Mouse (Mus musculus): Measurements from ENCODE around the gene Phc2. TPM values are rescaled to one million over a fixed set of nuclear protein-coding genes. Genes with fewer than 3 reads are reported as not detected.
A peak's percentile ranks its signal among the peaks of the same experiment; 100 is the strongest.

Gene Phc2
- polyA plus RNA-seq, 1 experiment from 2014 or later: 35.8 TPM

- H3K9me3 ChIP-seq: no peaks in the 10 kb centered on the region
- no peak overlapping the region for H3K4me3 ChIP-seq
- H3K27ac ChIP-seq: peak overlapping the region; percentile 89
- peak overlapping the region; percentile 39; the same call in 1 of the 2 replicates for H3K9ac ChIP-seq
- peaks cover 24% of the 10 kb centered on the region for H3K36me3 ChIP-seq
- H3K27me3 ChIP-seq: no peaks in the 10 kb centered on the region
- 57% methylated on average over 14 of the region's 14 CpGs for WGBS
- no peak for ATAC-seq (ENCODE audit: low FRiP score)
- peak overlapping the region; percentile 13 for H3K4me2 ChIP-seq
- H3K4me1 ChIP-seq (replicated peaks): peaks cover 80% of the 10 kb centered on the region
Observed at GRCm38 (mm10) chr4:128737825-128738610, 83.5 kb downstream of the Phc2 start.

DNA sequence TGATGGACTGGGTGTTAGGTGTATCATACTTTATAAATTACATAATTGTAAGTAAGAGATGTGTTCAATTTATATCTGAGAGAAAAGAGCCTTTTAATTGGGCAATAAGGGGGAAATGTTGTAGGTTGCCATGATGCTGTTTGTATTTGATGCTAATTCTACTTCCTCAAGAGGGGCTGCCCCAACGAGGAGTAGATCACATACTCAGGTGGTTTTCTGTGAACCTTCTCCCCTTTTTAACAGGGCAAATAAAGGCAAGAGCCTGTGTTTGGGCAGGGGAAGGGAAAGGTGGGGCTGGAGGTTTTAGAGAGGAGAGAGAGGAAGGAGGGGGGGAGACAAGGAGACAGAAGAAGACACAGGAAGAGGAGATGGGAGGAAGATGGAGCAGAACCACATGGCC is 86.4 kb downstream of the Phc2 start:
- no peak overlapping the region for H3K4me2 ChIP-seq
- no peak overlapping the region; the same call in 1 of the 2 replicates for H3K27ac ChIP-seq
- H3K4me1 ChIP-seq (replicated peaks): peaks cover 57% of the 10 kb centered on the region
- peaks cover 47% of the 10 kb centered on the region for H3K36me3 ChIP-seq
- H3K9ac ChIP-seq: no peak overlapping the region
- no peaks in the 10 kb centered on the region for H3K27me3 ChIP-seq
- no peaks in the 10 kb centered on the region for H3K9me3 ChIP-seq
- 79% methylated on average over 1 of the region's 1 CpGs for whole genome bisulfite sequencing
- no peak for ATAC-seq (ENCODE audit: low FRiP score)
- no peak overlapping the region for H3K4me3 ChIP-seq

DNA sequence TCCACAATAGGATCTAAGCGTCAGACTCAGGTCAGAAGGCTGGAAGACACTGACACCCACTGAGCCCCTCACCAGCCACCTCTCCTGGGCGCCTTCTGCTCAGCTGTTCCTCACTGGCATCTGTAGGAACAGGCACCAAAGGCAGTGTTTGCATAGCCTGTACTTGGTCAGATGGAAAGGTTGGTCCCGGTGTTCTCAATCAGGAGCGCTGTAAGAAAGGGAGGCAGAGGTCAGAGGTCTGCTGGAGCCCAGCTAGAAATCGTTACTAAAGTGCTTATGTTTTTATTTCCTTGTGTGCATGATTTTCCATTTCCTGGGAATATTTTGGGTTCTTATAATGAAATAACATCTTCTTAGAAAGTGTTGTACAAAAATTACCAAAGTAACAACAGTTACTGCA is 87.4 kb downstream of the Phc2 start:
- H3K9ac ChIP-seq: peak overlapping the region; percentile 39; the same call in 1 of the 2 replicates
- no peak overlapping the region for H3K4me3 ChIP-seq
- 39% methylated on average over 5 of the region's 5 CpGs for WGBS
- H3K36me3 ChIP-seq: peaks cover 52% of the 10 kb centered on the region
- no peaks in the 10 kb centered on the region for H3K27me3 ChIP-seq
- H3K27ac ChIP-seq: peak overlapping the region; percentile 69; the same call in 1 of the 2 replicates
- H3K4me1 ChIP-seq (replicated peaks): peaks cover 48% of the 10 kb centered on the region
- no peaks in the 10 kb centered on the region for H3K9me3 ChIP-seq
- ATAC-seq (ENCODE audit: low FRiP score): no peak
- no peak overlapping the region for H3K4me2 ChIP-seq

GRCm38 (mm10) chr4:128742379-128742970 is 88.0 kb downstream of the Phc2 start:
- no peak overlapping the region for H3K4me3 ChIP-seq
- no peak overlapping the region for H3K9ac ChIP-seq
- 43% methylated on average over 10 of the region's 10 CpGs for WGBS
- H3K9me3 ChIP-seq: no peaks in the 10 kb centered on the region
- peak overlapping the region; percentile 55 for H3K27ac ChIP-seq
- no peak overlapping the region for H3K4me2 ChIP-seq
- peaks cover 58% of the 10 kb centered on the region for H3K36me3 ChIP-seq
- no peak for ATAC-seq (ENCODE audit: low FRiP score)
- H3K4me1 ChIP-seq (replicated peaks): peaks cover 47% of the 10 kb centered on the region
- H3K27me3 ChIP-seq: no peaks in the 10 kb centered on the region

- no peaks in the 10 kb centered on the region for H3K9me3 ChIP-seq
- H3K4me3 ChIP-seq: no peak overlapping the region
- ATAC-seq (ENCODE audit: low FRiP score): no peak
- H3K27me3 ChIP-seq: no peaks in the 10 kb centered on the region
- H3K36me3 ChIP-seq: peaks cover 61% of the 10 kb centered on the region
- no peak overlapping the region for H3K9ac ChIP-seq
- peaks cover 40% of the 10 kb centered on the region for H3K4me1 ChIP-seq (replicated peaks)
- H3K4me2 ChIP-seq: no peak overlapping the region
- WGBS: 60% methylated on average over 12 of the region's 12 CpGs
- H3K27ac ChIP-seq: no peak overlapping the region
Observed at GRCm38 (mm10) chr4:128743031-128743626, 88.6 kb downstream of the Phc2 start.

DNA sequence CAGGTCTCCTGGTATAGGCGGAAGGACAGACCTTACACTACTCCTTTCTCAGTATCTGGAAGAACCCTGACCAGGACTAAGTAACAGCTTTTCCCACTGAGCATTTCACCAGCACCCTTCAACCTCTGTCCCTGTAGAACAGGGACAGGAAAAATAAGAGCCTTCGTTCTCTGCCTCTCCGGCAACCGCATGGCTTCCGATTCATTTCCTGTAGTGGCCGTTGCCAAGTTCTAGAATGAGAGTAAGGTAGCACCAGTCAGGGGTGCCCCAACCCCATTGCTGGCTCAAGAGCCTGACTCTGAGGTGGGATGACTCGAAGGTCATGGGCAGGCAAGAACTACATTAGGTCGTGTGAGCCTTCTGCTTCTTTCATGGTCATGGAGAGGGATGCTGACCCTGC is 90.7 kb downstream of the Phc2 start:
- no peaks in the 10 kb centered on the region for H3K9me3 ChIP-seq
- H3K36me3 ChIP-seq: peaks cover 80% of the 10 kb centered on the region
- H3K27ac ChIP-seq: no peak overlapping the region
- ATAC-seq (ENCODE audit: low FRiP score): no peak
- H3K4me2 ChIP-seq: no peak overlapping the region
- no peaks in the 10 kb centered on the region for H3K27me3 ChIP-seq
- no peak overlapping the region for H3K4me3 ChIP-seq
- WGBS: 87% methylated on average over 8 of the region's 8 CpGs
- H3K4me1 ChIP-seq (replicated peaks): peaks cover 35% of the 10 kb centered on the region
- H3K9ac ChIP-seq: no peak overlapping the region

DNA sequence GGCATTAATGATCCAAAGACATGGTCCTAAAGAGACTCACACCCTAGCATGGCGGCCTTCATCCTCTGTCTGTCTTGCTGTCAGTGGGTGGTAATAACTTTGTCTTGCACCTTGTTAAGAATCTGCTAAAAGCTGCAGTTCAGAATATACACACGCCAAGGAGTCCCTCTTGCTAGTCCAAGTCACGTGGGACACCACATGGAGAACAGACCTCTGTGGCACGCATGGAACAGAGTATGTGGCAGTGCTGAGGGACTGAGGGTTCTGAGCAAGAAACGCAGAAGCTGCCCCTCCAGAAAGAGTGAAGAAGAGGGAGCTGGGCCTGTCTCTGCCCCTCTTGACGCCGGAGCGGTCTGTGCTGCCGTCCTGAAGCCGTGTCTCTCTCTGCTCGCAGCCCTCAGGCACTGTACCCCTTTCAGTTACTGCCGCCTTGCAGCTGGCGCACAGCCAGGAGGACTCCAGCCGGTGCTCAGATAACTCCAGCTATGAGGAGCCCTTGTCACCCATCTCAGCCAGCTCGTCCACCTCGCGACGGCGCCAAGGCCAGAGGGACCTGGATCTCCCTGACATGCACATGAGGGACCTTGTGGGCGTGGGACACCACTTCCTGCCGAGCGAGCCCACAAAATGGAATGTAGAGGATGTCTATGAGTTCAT is 93.2 kb downstream of the Phc2 start:
- Histone ChIP-seq H3K9ac (no peak overlapping the region), H3K9me3 (no peaks in the 10 kb centered on the region), H3K4me3 (no peak overlapping the region), H3K36me3 (peaks cover 98% of the 10 kb centered on the region), H3K4me2 (no peak overlapping the region), H3K27me3 (no peaks in the 10 kb centered on the region), H3K4me1 (replicated peaks) (peaks cover 14% of the 10 kb centered on the region), H3K27ac (0 out of 2 replicates have a peak overlapping the region, but pooled peaks have one; percentile 5)
- no peak for ATAC-seq (ENCODE audit: low FRiP score)
- WGBS: 76% methylated on average over 22 of the region's 22 CpGs

DNA sequence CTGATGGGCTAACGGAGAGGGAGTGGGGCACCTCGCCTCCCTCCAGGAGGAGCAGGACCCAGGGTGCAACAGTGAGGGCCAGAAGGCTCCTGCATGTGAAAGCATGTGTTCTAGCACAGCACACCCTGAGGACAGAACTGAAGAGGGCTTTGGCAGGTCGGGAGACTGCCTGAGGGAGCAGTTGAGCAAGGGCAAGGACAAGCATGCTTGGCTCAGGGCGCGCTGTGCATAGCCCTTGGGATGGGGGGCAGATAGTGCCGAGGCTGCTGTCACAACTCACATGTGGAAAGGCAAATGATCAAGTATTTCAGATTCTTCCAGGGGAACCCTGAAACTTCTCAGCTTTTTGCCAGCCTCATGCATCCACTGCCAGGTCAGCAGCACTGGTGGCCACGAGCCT is 93.8 kb downstream of the Phc2 start:
- 94% methylated on average over 7 of the region's 7 CpGs for WGBS
- Histone ChIP-seq H3K27ac (no peak overlapping the region), H3K4me1 (replicated peaks) (peaks cover 10% of the 10 kb centered on the region), H3K9ac (no peak overlapping the region), H3K4me2 (no peak overlapping the region), H3K36me3 (peaks cover 100% of the 10 kb centered on the region), H3K9me3 (no peaks in the 10 kb centered on the region), H3K27me3 (no peaks in the 10 kb centered on the region), H3K4me3 (no peak overlapping the region)
- ATAC-seq (ENCODE audit: low FRiP score): no peak

DNA sequence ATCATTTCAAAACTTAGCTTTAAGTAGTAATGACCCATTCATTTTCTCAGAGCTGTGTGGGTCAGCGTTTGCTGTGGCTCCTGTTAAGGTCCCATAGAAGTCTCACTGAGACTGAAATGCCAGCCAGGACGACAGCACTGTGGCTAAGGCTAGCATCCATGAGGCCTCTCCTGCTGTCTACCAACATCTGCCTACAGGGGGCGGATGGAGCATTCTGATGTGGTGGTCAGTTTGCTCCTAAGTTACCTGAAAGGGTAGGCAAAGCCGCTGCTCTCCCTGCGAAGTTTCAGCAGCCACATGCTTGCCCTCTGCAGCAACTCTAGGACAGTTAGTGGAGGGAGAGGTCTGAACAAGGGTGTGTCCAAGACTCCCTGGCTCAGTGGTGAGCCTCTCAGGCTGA is 96.5 kb downstream of the Phc2 start:
- Histone ChIP-seq H3K4me3 (no peak overlapping the region), H3K27ac (peak overlapping the region; percentile 26; the same call in 1 of the 2 replicates), H3K4me2 (no peak overlapping the region), H3K36me3 (peaks cover 92% of the 10 kb centered on the region), H3K9ac (no peak overlapping the region), H3K4me1 (replicated peaks) (peaks cover 11% of the 10 kb centered on the region), H3K9me3 (no peaks in the 10 kb centered on the region), H3K27me3 (no peaks in the 10 kb centered on the region)
- no peak for ATAC-seq (ENCODE audit: low FRiP score)
- 59% methylated on average over 5 of the region's 5 CpGs for WGBS

GRCm38 (mm10) chr4:128752031-128752757 is 97.7 kb downstream of the Phc2 start:
- Histone ChIP-seq H3K27ac (0 out of 2 replicates have a peak overlapping the region, but pooled peaks have one; percentile 20), H3K27me3 (no peaks in the 10 kb centered on the region), H3K36me3 (peaks cover 80% of the 10 kb centered on the region), H3K9ac (no peak overlapping the region), H3K9me3 (no peaks in the 10 kb centered on the region), H3K4me2 (no peak overlapping the region), H3K4me1 (replicated peaks) (peaks cover 7% of the 10 kb centered on the region), H3K4me3 (no peak overlapping the region)
- 88% methylated on average over 13 of the region's 13 CpGs for WGBS
- ATAC-seq (ENCODE audit: low FRiP score): no peak

GRCm38 (mm10) chr4:128753571-128753970 is 99.1 kb downstream of the Phc2 start:
- Histone ChIP-seq H3K27me3 (no peaks in the 10 kb centered on the region), H3K4me2 (no peak overlapping the region), H3K27ac (peak overlapping the region; percentile 48; the same call in 1 of the 2 replicates), H3K9me3 (no peaks in the 10 kb centered on the region), H3K36me3 (peaks cover 66% of the 10 kb centered on the region), H3K9ac (peak overlapping the region; percentile 35; the same call in 1 of the 2 replicates), H3K4me1 (replicated peaks) (peaks cover 5% of the 10 kb centered on the region; the same call in 1 of the 2 replicates), H3K4me3 (no peak overlapping the region)
- ATAC-seq (ENCODE audit: low FRiP score): no peak
- 92% methylated on average over 7 of the region's 7 CpGs for WGBS
